Mouse (Mus musculus): ENCODE results near the gene Dtx2. TPM values are rescaled to one million over a fixed set of nuclear protein-coding genes. Genes with fewer than 3 reads are reported as not detected.
A peak's percentile ranks its signal among the peaks of the same experiment; 100 is the strongest.
"Not testable (repeated sequence)": the region's sequence is repeated elsewhere in the genome, so short reads cannot be mapped to it uniquely, and the experiment has no call there.

Dtx2 gene
- total RNA-seq, 2 experiments from 2014 or later, result 2.3 to 22.1 TPM

DNA sequence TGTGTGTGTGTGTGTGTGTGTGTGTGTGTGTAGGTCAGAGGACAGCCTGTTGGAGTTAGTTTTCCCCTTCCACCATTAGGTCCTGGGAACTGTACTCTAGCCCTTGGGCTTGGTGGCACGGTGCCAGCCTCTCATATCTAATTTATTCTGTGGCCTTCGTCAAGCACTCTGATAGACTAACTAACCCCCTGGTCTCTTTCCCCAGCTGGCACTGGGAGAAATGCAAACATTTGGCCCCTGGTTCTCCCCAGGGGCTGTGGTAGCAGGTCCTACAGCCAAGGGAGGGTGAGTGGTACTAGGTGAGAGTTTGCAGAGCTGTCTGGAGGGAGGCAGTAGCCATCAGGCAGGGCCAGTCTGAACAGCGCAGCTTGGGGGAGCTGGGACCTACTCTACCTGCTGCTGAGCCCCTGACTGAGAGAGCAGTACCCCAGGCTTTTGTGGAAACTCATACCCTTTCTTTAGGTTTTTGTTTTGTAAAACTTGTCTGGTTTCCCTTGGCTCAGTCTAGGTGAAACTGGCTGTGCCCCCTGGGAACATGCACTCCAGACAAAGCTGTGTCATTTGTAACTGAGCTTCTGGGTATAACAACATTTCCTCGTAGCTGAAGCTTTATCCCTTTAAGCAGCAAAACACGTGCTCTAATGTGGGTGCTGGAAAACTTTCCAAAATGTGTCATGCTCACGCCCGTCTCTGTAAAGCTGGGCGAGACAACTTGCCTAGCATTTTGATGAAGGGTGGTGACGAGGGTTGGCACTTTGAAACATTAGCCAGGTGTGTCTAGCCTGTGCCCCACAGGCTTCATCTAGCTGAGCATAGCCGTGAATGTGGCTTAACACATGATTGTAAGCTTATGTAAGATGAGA is 21.6 kb downstream of the Dtx2 start:
- ATAC-seq (replicated peaks; ENCODE audit: low FRiP score, low TSS enrichment, poor library complexity, severe bottlenecking), result no peak

DNA sequence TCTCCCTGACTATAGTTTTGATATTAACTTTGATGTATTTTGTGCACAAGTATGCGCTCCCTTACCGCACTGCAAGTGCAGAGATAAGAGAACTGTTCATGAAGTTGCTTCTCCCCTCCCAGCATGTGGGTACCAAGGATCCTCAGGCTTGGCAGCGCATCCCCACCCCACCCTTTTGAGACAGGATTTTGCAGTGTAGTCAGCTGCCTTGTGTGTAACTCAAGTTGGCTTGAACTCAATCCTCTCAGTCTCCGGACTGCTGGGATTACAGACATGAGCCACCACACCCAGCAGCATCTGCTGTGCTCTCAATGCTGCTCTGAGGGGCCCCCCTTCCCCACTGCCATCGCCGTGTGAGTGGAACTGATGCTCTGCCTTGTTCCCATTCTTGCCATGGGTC is 22.7 kb downstream of the Dtx2 start:
- peak; percentile 64 for ATAC-seq (replicated peaks; ENCODE audit: low FRiP score, low TSS enrichment, poor library complexity, severe bottlenecking)

DNA sequence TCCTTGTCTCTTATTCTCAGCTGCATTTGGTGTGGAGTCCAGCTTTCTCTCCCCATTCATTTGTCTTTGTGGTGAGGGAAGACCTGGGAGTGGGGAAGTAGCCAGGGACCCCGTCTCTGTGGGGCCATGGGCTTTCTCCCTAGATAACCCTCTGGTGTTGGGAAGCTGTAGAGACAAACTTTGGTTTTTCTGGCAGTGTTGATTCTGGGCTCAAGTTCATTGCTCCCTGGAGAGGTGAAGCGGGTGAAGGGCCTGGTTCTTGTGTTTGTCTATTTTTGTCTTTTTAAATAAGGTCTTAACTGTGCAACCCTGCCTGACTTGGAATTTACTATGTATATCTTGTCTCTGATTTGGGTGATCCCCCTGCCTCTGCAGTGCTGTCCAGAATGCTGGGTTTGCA is 24.1 kb downstream of the Dtx2 start:
- ATAC-seq (replicated peaks; ENCODE audit: low FRiP score, low TSS enrichment, poor library complexity, severe bottlenecking), result no peak

DNA sequence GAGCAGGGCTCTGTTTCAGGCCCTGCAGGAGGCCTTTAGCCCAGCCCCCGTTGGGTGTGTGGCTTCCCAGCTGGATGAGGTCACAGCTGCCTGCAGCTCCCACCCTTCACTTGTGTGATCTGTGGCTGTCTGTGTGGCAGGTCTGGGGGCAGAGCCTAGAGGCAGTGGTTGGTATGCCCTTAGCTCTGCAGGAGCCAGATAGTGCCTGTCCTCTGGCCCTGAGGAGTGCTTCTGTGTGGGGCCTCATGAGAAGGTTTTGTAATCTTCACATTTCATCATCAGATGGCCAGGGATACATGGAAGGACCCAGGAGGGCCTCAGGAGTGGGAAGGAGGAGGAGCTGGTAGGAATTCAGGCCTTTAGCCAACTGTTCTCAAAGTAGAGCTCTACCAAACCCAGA is 25.3 kb downstream of the Dtx2 start:
- ATAC-seq (replicated peaks; ENCODE audit: low FRiP score, low TSS enrichment, poor library complexity, severe bottlenecking), result peak; percentile 51; the same call in 1 of the 2 replicates

DNA sequence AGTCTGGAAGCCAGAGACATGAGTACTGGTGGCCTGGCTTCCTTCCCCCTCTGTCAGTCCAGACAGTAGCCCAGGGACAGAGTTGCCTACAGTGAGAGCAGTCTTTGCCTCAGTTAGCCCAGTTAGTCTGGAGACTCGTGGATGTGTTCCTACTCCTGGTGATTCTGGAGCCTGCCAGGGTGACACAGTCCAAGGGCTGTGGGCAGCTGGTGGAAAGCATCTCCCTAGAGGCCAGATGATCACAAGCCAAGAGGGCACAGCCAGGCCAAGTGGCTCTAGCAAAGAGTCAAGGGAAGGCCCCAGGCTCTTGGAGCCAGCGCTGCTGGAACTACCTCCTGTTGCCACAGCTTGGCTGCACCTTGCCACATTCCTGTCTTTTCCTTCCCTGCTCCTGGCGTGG is 31.1 kb downstream of the Dtx2 start:
- ATAC-seq (replicated peaks; ENCODE audit: low FRiP score, low TSS enrichment, poor library complexity, severe bottlenecking), result no peak

DNA sequence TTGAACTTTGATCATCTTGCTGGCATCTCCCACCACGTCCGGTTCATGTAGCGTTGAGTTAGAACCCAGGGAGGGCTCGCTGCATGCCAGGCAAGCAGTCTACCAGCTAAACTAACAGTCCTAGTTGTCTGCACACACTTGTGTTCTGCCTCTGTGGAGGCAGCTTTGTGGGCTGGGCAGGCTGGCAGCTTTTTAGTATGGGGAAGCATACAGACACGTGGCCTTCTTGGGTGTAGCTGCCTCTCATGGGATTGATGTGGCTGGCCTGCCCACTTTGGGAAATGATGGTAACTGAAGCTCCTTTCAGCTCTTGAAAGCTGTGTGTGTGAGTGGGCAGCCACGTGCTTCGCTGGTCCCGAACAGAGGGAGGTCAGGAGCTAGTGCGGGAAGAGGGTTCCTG is 32.3 kb downstream of the Dtx2 start:
- ATAC-seq (replicated peaks; ENCODE audit: low FRiP score, low TSS enrichment, poor library complexity, severe bottlenecking), result no peak

DNA sequence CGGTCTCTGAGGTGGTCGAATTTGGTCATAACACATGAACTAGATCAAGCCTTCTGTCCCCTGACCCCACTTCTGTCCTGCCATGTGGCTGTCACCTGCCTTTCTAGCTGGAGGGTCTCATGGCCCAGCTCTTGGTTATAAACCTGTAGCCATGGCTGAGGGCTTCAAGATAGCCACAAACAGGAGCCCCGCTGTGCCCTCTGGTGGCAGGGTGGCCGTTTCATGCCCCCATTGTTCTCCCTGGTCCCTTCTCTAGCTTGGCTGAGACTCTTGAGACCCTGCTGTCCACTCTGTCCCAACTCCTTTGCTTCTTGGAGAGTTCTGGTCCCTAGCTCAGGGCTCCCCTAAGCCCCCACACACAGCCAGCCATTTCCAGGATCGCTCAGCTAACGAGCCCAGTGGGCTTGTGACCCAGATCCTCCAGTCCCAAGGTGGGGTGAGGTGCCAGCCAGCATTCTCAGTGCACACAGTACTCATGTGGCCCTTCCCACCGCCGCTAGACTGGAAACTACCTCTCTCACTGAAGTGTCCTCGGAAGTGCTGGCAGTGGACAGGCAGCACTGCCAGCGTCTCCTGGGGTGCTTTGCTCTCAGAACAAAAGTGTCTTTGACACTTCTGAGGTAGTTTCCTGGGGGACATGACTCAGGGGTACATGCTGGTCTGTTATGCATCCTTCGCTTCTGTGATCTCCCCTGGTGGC is 33.2 kb downstream of the Dtx2 start:
- no peak for ATAC-seq (replicated peaks; ENCODE audit: low FRiP score, low TSS enrichment, poor library complexity, severe bottlenecking)

DNA sequence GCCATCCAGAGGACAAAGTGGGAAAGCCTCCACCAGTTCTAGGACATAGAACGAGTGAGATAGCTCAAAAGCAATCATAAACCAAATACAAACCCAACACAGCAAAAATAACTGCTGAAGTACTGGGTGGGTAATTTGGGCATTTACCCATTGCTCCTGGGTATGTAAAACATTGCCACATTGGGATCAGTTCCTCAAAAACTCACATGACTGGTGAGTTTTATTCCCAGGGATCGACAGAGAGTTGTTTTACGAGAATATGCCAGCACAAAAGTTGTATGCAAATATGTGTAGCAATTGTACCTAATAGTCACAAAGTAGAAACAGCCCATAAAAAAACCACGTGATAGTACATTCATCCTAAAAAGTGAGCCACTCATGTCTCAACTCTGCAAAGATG is 40.3 kb downstream of the Dtx2 start:
- ATAC-seq (replicated peaks; ENCODE audit: low FRiP score, low TSS enrichment, poor library complexity, severe bottlenecking), result no peak

DNA sequence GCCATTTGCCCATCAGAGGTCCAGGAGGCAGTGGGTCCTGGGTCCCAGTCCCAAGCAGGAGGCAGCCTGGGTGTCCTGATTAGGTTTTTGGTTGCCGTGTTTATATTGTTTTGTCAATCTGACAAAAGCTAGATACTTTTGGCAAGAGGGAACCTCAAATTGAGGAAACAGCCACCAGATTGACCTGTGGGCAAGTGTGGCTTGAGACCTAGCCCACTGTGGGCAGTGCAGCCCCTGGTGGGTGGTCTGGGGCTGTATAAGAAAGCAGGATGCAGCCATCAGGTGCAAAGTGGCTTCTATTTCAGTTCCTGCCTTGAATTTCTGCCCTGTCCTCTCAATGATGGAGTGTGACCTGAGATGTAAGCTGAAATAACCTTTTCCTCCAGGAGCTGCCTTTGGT is 40.7 kb downstream of the Dtx2 start:
- no peak for ATAC-seq (replicated peaks; ENCODE audit: low FRiP score, low TSS enrichment, poor library complexity, severe bottlenecking)

DNA sequence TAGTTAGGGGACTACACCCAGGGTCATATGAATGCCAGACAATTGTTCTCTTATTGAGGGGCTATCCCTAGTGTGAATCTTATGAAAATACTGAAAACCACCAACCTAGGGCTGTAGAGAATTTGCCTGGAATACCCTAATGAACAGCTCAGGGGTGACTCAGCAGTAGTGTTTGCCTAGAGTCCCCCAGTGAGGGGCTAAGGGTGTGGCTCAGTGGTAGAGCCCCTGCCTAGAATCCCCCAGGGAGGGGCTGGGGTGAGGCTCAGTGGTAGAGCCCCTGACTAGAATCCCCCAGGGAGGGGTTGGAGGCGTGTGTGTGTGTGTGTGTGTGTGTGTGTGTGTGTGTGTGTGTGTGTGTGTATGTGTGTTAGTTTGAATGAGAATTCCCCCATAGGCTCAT is 42.1 kb downstream of the Dtx2 start:
- no peak for ATAC-seq (replicated peaks; ENCODE audit: low FRiP score, low TSS enrichment, poor library complexity, severe bottlenecking)

DNA sequence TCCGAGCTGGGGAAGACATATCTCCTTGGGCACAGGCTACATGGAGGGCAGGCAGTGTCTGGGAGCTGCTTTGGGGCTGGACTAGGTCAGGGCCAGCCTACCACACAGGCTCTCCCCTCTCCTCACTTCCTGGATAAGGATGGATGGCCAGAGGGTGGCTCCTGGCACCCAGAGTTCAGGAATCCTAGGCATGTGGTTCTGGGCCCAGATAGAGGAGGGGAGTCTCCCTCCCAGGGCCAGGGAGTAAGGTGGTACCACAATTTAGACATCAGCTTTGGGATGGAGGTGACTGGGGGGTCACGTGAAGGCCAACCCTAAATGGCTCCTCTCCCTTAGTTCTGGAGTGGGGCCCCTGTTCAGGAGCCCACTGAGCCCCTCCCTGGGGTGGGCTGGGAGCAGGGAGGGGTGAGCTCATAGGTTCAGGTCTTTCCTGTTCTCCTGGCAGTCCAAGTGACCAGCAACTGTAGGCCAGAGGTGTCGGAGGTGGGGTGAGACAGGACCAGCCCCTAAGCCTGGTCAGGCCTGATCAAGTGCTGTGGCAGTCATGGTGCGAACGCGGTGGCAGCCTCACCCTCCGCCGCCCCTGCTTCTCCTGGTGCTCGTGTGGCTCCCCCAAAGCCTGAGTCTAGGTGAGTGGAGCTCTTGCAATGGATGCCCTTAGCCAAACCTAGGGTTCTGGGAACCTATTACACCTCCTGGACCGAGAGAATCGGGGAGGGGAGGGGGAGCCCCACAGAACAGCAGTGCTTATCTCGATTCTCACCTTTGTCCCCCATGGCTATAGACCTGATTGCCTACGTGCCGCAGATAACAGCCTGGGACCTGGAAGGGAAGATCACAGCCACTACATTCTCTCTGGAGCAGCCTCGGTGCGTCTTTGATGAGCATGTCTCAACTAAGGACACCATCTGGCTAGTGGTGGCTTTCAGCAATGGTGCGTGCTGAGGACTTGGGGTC is 43.9 kb downstream of the Dtx2 start, which contains the start of gene Upk3b:
Gene Upk3b, plus strand, starts transcription at position 239 of the 957 bp plus-strand sequence.
- no peak for ATAC-seq (replicated peaks; ENCODE audit: low FRiP score, low TSS enrichment, poor library complexity, severe bottlenecking)

DNA sequence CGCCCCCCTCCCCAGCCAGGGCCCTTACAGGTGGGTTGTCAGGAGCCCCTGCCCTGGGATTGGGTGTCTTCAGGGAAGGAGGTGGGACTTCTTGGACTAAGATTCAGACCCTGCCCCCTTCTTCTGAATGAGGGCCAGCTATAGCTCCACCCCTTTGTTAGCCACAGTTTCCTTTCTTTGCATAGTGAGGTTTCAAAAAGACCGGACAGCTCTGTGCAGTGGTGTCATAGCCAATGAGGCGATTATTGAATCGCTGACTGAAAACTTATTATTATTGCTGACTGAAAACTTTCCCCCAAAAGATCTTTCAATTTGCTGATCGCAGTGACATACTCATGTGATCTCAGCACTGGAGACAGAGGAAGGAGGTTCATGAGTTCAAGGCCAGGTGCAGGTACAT is 45.6 kb downstream of the Dtx2 start:
- ATAC-seq (replicated peaks; ENCODE audit: low FRiP score, low TSS enrichment, poor library complexity, severe bottlenecking), result no peak

DNA sequence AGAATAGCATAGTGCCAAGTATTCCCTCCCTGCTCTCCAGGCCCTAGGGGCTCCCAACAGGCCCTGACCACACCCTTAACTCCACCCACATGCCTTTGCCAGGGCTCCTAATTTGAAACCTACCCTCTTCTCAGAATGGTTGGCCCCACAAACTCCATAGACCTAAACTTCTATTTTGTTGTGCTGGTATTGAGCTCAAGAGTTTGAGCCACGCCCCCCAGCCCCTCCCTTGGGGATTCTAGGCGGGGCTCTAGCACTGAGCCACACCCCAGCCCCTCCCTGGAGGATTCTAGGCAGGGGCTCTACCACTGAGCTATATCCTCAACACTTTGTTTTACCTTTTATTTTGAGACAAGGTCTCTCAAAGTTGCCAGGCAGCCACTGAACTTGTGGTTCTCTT is 46.7 kb downstream of the Dtx2 start:
- ATAC-seq (replicated peaks; ENCODE audit: low FRiP score, low TSS enrichment, poor library complexity, severe bottlenecking), result no peak

DNA sequence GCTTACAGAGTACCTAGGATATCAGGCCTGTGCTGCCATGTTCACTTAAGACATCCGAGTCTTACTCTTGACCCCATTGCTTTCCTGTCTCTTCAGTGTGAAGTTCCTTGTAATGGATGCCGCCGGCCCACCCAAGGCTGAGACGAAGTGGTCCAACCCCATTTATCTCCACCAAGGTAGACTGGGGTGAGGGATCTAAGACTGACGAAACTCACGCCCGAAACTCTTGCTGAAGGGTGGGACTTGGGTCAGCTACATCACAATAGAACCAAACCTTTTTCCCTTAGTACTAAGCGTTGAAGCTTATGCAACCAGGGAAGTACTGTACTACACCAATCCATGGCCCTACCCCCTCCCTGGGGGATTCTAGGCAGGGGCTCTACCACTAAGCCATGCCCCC is 47.1 kb downstream of the Dtx2 start:
- ATAC-seq (replicated peaks; ENCODE audit: low FRiP score, low TSS enrichment, poor library complexity, severe bottlenecking), result no peak

DNA sequence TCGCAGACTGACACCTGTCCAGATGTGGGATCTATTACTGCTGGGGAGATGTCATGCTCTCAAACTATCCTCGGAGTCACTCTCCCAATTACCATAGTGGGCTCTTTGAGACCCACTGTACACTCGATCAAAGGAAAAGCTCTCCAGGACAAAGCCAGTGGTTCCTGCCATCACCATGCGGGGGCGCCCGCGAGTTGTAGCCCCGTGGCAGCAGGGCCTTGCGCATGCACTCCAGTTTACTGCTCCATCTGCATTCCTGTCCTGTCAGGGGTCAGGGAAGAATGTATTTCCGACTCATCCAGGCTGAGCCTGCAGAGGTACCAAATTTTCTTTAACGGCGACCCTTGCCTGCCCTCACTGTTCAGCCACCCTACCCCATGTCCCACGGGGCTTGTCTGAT is 50.3 kb downstream of the Dtx2 start:
- no peak for ATAC-seq (replicated peaks; ENCODE audit: low FRiP score, low TSS enrichment, poor library complexity, severe bottlenecking)

DNA sequence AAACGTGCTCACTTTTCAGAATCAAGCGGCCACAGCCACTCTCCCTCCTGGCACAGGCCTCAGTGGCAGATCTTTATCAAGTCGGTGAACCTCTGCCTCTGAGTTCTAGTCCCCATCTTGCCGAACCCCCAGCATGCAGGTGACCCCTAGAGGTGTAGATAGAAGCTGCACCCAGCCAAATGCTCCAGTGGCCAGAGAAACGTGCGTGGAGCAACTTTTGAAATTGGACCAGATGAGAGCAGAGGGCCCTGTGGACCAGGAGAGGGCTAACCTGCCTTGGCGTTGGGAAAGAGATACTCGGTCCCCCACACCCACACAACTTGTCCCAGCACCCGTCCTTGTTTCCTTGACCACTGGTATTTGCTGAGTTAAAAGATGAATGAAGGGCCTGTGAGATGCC is 50.8 kb downstream of the Dtx2 start:
- ATAC-seq (replicated peaks; ENCODE audit: low FRiP score, low TSS enrichment, poor library complexity, severe bottlenecking), result peak; percentile 28; the same call in 1 of the 2 replicates

DNA sequence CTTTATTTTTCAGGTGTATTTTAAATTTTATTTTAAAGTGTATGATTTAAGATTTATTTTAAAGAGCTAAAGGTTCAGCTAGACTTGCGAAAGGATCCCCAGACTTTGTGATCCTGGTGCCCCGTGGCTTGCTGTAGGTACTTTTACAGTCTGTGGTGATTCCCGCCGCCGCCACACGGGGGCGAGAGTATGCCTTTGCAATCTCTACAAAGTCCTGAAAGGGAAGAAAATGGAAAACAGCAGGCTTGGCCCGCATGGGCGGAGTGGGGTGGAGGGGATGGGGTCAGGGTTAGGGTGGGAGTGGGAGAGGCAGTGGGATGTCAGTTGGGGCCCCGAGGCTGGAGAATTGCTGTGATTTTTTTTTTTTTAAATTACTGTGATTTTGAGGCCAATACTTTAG is 51.4 kb downstream of the Dtx2 start:
- ATAC-seq (replicated peaks; ENCODE audit: low FRiP score, low TSS enrichment, poor library complexity, severe bottlenecking), result peak; percentile 69; the same call in 1 of the 2 replicates

DNA sequence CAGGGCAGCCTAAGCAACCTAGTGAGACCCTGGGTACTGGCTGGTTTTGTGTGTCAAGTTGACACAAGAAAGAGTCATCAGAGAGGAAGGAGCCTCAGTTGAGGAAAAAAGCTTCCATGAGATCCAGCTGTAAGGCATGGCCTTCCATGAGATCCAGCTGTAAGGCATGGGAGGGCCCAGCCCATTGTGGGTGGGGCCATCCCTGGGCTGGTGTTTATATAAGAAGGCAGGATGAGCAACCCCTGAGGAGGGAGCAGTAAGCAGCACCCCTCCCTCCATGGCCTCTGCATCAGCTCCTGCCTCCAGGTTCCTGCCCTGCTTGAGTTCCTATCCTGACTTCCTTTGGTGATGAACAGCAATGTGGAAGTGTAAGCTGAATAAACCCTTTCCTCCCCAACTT is 53.9 kb downstream of the Dtx2 start:
- not testable (repeated sequence) for ATAC-seq (replicated peaks; ENCODE audit: low FRiP score, low TSS enrichment, poor library complexity, severe bottlenecking)

DNA sequence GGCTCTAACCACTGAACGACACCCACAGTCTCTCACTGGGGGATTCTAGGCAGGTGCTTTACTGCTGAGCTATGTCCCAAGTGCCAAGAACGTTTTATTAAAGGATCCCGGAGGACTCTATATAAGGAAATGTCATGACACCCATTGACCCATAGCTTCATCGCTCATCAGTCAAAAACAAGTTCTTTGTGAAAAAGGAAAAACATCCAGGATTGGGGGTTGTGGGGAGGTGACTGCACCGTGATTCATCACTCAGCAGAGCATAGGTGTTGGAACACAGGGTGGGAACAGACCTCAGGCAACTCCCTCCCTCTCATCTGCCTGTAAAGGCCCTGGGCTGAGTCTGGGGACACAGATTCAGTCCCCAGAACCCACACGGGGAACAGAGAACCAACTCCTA is 55.3 kb downstream of the Dtx2 start:
- ATAC-seq (replicated peaks; ENCODE audit: low FRiP score, low TSS enrichment, poor library complexity, severe bottlenecking), result no peak

Measured in megakaryocyte-erythroid progenitor cell, adult 5-6 weeks (primary cell).